Mouse (Mus musculus) lung, postnatal 4 days (tissue): ENCODE results near the gene Plekhh3.

Experiments used
- DNase-seq, 2 experiments: peaks; one replicate each; pipeline ENCODE4 v3.0.0; 2021

Gene Plekhh3

DNA sequence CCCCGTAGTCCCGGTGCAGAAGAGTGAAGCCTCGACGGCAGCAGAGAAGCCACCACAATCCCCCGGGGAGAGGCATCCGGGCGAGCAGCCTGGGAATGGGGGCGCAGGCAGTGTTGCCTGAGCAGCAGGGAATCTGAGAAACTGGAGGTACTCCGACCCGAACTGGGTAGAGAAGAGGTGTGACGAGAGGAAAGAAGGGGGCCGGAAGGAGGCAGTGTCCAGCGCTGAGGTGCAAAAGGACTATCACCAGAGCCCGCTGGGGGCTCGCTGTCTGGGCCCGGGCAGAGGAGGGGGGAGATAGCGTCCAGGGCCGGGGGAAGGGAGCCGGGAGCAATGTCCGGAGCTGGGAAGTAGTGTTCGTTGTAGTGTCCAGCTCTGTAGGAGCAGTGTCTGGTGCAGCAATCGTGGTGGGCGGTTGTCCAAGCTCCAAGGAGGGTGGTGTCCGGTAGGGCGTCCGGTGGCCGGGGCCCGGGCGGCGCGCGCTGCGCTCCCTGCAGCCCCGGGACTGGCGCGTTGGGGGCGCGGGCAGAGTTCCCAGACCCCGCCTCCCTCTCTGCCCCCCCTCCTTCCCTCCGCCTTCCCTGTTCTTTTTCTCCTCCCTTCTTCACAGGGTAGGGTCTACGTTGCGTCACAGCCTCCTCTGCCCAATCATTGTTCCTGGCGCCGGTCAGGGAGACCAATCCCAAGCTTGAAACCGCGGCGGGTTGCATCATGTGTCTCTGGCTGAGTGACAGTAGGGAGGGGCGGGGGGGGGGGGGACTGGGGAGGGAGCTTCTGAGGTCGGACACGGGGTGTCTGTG lies at the start of gene Plekhh3:
Gene Plekhh3 (minus strand): TSS at position 541 of the 800 bp plus-strand sequence.
- peak; percentile 96 to 98 for DNase-seq

DNA sequence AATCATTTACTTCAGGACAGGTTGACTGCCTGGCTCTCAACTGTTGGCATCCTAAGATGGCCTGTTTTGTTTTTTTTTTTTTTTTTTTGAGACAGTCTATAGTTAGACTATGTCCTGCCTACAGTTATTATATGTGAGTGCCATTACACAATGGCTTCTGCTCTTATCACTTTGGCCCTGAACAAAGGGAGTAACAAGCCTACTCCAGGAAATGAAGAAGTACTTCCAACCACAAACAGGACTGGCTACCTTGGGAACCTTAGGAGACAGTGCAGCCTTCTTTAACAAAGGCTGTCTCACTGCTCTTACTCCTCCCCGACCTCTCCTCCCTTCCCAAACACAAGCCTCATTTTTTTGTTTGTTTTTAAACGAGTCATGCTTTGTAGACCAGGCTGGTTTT lies 49.7 kb upstream of the Plekhh3 start:
- DNase-seq, result no peak

DNA sequence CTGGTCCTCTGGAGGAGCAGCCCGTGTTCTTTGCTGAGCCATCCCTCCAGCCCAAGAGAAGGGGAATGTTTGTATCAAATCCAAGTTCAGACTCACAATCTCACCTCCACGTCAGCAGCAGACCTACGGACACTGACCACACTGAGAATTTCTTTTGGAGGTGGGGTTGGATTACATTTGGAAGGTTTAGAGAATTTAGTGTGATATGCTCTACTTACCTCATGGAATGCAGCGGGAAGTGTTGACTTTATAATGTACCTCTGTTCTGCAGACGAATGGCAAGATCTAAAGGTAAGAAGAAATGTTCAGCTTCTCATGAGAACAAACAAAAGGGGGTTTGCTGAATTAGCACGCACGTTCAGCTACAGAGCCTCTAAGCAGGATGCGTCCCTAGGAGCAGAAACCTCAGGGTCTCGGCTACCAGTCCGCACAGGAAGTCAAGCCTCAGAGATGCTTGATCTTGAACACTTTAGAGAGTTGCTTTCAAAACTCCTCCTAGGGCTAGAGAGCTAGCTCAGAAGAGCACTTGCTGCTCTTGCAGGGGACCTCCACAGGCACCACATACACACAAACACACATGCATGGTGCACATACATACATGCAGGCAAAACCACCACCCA lies 47.4 kb upstream of the Plekhh3 start:
- no peak for DNase-seq

DNA sequence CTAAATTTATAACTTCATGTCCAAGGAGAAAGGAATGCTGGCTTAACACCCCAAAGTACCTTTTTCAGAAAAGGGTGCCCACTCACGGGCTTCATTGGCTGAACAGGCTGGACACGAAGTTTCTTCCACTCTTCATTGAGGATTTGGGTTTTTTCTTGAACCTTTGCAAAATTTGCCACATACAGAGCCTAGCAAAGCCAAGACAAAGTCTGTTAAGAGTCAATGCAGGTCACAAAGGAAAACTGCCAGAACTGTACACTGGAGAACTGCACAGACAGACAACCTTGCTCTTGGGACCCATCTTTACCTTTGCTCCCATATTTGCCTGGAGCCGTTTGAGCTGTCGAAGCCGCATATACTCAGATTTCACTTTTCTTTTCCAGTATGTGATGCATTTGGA lies 45.8 kb upstream of the Plekhh3 start:
- no peak for DNase-seq

DNA sequence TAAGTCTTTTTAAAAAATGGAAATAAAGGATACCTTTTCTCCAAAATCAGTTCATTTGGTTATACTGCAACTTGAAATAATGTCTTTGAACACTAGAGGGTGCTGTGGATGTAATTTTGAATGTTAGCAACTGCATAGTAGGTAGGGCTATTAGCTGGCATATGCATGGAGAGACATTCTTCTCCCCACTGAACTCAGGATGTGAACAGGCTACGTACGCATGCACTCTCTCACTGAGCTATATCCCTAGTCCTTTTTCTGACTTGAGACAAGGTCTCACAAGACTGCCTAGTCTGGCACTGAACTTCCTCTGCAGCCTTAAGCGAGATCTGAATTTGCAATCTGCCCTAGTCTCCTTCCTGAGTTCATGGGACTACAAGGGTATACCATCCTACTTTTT lies 40.8 kb upstream of the Plekhh3 start:
- DNase-seq, result peak in 1 of 2 experiments; percentile 29

DNA sequence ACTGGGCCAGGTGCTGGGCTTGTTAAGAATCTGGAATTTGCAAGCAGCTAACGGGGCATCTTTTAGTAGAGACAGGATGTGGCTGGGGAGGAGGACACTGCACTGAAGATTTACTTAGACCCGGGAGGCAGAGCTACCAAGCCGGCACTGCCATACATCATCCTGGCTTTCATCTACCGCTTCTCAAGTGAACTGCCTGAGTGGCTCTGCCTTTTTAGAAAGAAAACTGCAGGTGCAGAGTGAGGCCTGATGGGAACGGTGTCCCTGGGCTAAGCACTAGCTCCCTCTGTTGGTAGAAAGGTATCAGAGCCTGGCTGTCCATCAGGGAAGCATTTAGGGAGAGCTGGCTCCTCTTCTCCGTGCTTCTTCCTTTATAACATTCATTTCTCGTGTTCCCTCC lies 29.8 kb upstream of the Plekhh3 start:
- peak in 1 of 2 experiments; percentile 35 for DNase-seq

DNA sequence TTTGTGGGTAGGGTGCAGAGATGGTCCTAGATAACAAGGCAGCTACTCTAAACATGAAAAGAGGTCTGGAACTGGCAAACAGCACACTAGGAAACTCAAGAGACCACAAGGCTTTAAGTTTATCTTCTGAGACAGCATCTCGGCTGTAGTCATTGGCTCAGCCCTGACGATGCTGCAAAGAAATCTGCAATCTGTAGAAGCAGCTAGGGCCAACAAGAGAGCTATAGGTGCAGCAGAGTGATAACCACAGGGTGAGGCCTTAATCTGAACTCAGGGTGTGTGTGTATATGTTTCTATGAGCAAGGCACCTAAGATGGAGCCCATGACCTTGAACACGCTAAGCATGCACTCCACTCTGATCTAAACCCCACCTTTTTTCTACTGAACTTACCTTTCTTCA lies 28.4 kb upstream of the Plekhh3 start:
- DNase-seq, result no peak

DNA sequence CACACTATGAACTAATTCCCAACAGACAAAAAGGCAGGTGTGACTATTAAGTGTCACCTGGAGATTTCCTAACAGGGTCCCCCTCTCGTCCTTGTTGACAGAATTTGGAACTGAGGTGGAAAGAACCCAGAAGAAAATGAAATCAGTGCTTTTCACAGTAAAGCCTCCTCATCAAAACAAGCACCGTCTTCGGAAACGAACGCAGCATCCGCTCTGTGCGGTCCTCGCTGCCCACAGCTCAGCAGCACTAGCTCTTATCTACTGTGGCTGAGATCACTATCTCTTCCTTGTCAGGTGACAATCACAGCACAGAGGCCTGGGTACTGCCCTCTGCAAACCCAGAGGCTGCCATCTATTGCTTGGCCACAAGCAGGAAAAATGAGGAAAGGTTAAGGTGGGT lies 25.0 kb upstream of the Plekhh3 start:
- peak in 1 of 2 experiments; percentile 3 for DNase-seq

DNA sequence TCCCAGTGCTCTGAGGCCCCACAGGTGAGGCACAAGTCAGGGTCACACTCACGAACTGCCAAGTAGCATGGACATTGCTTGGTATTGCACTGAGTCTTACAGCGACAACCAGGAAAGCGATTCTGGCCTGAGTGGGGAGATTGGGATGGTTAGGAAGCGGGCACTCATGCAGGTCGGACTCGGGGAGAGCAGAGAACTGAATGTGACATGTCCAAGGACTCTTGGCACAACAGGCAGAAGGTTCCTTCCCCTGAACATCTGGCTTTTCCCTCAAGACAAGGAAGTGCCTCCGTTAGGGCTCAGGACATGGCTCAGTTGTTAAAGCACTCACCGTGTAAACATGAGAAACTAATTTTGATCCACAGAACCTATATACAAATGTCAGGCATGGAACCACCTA lies 24.4 kb upstream of the Plekhh3 start:
- peak in 1 of 2 experiments; percentile 3 for DNase-seq

DNA sequence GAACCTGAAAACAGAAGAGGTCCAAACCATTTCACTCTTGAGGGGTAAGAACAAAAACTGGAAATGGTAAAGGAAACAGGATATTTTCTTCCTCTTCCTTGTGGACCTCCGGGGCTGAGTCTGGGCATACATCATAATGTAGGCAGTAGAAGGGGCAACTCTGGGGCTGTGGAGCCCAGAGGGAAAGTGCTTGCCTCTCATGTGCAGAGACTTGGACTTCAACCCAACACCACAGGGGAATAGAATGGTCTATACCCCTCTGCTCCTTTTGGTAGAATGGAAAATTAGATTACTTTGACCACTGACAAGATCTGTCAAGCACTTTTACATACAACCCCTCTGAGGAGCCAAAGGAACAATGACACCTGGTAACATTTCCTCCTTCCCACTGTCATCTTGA lies 23.9 kb upstream of the Plekhh3 start:
- no peak for DNase-seq

DNA sequence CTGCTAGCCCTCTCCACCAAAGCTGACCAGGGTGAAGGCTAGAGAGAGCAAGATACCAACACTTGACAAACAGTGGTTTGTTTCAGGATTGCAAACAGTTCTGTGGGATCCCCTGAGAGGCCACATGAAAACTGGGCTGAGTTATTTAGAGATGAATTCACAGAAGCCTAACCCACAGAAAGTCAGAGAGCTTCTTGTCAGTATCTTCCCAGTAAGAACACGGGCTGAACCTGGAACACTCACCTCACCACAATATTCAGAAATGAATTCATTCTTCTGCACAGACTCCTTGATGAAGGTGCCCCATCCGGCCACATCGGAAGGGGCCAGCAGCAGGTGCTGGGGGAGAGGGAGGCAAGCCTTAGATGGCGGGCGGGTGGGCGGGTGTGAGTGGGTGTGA lies 23.5 kb upstream of the Plekhh3 start:
- DNase-seq, result no peak

DNA sequence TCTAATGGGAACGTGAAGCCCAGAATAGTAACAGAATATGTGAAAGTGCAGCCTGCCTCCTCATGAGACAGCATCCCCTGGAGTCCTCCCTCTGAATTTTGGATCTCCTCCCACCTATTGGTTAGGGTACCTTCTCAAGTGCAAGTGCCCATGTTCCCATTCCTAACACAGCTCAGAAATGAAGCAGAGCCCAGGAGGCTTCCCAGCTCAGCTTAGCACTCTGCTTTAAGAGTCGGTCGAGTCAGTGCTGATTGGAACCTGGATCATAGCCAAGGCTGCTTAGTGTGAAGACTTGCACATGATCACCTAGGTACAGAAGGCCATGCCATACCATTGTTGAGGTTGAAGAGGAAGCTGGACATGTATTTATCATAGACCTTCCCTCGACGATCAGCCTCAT lies 23.0 kb upstream of the Plekhh3 start:
- peak in 1 of 2 experiments; percentile 3 for DNase-seq

DNA sequence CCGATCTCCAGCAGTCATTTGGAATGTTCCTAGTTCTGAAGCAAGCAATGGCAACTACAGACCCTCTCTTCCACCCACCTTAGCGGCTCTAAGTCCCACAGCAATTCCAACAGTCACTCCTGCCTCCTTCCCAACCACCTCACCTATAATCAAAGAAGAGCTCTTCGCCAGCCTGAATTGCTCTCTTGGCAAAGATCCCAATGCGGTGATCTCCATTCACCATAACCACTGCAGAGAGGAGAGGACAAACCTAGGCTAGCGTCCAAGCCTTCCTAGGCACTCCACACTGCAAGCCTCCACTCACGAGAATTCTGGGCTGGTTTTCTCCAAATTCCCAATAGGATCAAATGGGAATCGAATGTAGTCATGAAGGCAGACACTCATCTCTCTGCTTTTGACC lies 21.9 kb upstream of the Plekhh3 start:
- no peak for DNase-seq

DNA sequence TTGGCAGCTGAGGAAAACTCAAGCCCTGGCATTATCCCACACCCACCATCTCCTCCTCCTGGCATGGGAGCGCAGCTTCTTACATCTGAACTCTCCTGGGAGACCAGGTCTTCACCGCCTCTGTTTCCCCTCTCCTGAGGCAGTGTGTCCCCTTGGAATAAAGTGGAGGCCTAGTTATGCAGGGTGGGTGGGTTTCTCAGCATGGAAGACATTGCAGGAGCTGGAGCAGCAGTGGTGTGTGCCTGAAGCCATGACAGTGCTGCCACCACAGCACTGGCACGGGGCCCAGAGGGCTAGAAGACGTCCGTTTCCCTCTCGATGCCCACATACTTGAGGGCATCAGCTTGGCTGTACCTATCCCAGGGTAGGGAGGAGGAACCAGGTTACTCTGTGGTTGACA lies 21.5 kb upstream of the Plekhh3 start:
- no peak for DNase-seq

DNA sequence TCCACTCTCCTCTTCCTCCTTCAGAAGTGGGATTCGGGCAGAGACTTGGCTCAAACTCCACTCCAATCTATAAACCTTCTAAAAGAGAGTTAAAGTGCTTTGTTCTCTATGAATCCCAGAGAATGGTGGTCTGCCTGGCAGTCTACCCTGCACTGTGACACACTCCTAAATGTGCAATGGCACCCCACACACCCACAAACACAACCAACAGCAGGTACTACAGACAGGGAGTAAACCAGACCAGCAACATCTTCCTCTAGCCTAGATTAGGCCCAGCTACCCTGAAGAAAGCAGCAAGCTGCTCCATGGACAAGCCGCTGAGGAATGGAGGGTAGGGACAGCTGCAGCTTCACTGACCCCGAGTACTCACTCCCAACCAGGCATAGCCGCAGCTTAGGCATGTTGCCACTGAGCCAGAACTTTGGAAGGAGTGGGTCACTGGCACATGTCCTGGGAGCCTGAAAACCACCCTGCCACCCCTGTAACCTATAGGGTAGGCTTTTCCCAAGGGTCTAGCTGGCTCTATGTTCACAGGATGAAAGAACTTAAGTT lies 20.8 kb upstream of the Plekhh3 start:
- peak in 1 of 2 experiments; percentile 3 for DNase-seq

DNA sequence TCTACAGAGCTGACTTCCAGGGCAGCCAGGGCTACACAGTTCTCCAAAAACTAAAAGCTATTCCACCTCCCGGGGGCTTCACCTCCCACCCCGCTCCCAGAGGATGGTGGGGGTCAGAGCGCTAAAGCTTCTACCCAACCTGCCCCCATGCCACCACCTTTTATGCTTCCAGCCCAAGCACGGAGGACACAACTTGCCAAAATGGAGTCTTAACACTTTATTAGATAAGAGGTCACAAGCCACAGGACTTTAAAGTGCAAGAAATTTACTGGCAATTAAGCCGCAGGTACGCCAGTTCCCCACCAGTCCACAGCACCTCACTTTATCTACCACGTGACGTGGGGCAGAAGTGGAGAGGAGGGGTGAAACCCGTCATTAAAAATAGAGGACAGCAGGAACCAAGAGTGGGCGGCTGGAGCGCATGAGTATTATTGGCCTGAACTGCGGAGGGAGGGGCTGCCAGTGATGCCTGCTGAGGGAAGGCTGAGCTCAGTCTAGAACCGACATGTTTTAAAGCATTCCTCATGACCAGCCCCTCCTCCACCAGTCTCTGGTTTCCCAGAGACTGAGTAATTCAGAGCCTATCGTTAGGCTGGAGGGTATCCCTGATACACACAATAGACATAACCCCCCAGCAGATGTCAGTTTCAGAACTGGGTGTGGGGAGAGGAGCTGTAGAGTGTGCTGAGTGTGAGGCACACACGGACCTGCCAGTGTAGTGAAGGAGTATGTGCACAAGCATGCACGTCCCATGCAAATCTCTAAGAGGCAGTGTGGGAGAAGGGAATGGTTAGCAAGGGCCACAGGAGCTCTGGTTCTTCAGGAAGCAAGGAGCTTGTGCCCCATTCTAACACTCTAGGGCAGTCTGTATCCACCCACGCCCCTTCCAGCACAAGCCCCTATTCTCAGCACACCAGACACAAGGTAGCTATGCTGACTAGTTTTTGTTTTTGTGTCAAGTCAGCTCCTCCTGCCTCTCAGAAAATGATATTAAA lies 20.1 kb upstream of the Plekhh3 start:
- peak; percentile 23 to 38 for DNase-seq

DNA sequence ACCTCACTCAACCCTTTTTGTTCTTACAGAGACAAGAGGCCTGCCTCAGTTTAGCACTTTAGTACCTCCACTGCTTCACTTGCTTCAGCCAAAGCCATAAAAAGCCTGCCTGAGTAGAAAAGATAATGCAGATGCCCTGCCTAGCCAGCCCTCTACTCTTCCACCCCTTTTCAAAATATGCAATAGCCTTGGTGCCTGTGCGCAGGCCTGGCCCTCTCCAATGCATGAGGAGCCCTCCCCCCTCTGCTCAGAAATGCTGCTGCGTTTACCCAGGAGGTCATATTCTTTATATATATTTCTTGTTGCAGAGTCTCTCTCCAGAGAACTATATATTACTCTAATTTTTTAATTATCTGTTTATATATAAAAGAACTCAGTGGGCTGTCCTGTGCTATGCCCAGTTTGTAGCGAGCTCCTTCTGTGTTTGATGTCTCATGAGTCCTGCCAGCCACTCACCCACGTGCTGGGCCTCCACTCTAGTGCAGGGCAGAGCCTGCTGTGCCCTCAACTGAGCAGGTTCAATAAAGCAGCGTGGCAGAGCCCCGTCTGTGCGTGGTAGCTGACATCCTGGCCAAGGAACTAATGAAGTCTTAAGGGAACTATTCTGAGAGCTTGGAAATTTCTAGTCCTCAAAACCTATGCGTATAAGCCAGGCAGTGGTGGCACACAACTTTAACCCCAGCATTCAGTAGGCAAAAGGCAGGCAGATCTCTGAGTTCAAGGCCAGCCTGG lies 19.2 kb upstream of the Plekhh3 start:
- peak; percentile 4 to 41 for DNase-seq

DNA sequence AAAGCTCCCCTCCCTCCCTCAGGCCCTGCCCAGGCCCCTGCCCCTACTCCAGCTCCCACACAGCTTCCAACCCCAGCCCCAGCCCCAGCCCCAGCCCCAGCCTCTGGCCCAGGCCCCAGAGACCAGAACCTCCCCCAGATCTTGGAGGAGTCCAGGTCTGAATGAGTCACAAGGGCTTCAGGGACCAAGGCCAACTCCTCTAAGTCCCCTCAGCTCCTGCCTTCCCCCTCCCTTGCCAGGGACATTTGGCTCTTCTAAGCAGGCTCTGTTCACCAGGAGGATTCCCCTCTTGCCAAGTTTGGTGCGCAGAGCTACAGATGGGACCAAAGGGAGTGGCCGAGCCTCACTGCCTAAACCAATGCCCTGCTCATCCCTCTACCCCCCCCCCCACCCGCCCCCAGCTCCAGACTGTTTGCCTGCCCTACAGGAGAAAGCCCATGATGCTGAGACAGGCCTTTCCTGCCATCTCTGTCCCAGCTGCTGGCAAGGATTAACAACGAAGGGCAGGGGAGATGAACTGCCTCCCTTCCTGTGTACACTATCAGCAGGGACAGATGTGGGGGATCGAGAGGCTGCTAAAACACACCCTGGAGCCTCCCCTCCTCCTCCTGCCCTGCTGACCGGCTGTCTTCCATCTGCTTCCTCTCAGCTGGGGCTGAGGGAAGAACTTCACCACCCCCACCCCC lies 18.5 kb upstream of the Plekhh3 start:
- peak; percentile 67 to 84 for DNase-seq

DNA sequence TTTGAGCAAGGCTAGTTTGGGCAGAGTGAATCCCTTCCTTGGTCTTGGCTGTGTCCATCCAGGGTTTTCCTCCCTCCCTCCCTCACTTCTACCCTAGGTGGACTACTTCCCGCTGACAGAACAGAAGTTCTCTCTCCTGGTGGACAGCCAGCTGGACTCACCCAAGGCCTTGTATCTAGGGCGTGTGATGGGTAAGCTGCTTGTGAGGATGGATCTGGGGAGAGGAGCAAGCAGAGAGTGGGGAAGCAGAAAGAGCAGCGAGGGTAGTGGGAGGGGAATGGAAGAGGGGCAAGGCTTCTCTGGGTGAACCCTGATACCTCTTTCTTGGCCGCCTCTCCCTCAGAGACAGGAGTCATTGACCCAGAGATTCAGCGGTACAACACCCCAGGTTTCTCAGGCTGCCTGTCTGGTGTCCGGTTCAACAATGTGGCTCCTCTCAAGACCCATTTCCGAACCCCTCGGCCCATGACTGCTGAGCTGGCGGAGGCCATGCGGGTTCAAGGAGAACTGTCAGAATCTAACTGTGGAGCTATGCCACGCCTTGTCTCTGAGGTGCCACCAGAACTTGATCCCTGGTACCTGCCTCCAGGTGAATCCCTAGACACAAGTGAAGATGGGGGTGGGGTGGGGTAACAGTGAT lies 17.1 kb upstream of the Plekhh3 start:
- DNase-seq, result no peak

DNA sequence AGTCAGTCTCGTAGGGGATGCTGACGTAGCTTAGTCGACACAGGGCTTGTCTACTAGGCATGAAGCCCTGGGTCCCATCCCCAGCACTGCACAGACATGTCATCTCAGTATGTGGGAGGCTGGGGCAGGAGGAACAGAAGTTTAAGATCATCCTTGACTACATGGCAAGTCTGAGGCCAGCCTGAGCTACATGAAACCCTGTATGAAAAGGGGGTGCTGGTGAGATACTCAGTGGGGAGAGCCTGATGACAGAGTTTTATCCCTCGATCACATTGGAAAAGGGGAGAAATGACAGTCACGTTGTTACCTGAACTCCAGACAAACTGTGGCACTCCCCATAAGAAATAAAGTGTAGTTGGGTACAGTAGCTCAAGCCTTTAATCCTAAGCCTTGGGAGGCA lies 16.4 kb upstream of the Plekhh3 start:
- DNase-seq, result no peak
